Comparison of ENCODE assay signal across 8 mouse cellular contexts in the genomic region with DNA sequence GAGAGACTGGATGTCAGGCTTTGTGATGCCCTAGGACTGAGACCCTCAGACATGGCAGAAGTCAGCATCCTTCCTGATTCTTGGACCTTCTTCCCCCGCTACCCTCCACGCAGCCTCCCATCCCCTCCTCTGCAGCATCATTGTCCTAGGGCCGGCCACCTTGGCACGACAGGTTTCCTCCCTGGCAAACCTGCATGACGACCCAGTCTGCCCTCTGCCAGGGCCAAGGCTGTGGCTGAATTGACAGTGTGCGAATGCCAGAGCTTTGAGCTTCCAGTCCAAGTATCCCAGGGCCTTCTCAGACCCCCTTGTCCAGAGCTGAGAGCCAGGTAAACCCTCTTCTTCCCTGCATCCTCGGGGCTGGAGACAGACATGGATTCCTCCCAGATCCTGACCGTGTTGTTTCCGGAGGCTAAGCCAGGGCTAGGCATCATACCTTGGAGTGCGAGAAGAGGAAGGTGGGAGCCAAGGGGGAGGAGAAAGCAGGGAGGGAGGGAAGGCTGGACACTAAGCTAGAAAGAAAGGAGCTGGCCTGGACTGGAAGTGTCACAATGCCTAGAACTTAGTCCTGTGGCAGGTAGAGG. TPM values are rescaled to one million over a fixed set of nuclear protein-coding genes. Genes with fewer than 3 reads are reported as not detected.
DNase-seq lines count a peak whose midpoint lies in the region; ATAC-seq and TF ChIP-seq lines count a peak whose summit lies in the region.

A gene (plus strand): TSS at position 534 of the 584 bp plus-strand sequence.

- 26% methylated on average over 10 of the region's 10 CpGs for WGBS in cerebellum, adult 2 months
- 43% methylated on average over 10 of the region's 10 CpGs for WGBS in neural tube, embryonic 11.5 days
- 56% methylated on average over 10 of the region's 10 CpGs for WGBS in limb, embryonic 13.5 days
- WGBS in stomach, embryonic 16.5 days, result 63% methylated on average over 10 of the region's 10 CpGs

- no peaks in the 10 kb centered on the region for H3K36me3 ChIP-seq in neural tube, embryonic 11.5 days (ENCODE audit: control insufficient read depth, insufficient read depth, low read length)
- no peaks in the 10 kb centered on the region for H3K36me3 ChIP-seq in limb, embryonic 13.5 days
- no peaks in the 10 kb centered on the region for H3K36me3 ChIP-seq in stomach, embryonic 16.5 days (ENCODE audit: control insufficient read depth, insufficient read depth, low read length)

- peak within 1 kb of the TSS; percentile 72 for H3K27ac ChIP-seq in cerebellum, adult 2 months (ENCODE audit: insufficient read depth, low read length)
- no peak within 1 kb of the TSS for H3K27ac ChIP-seq in neural tube, embryonic 11.5 days (ENCODE audit: low read depth, low read length)
- no peak within 1 kb of the TSS for H3K27ac ChIP-seq in limb, embryonic 13.5 days
- H3K27ac ChIP-seq in stomach, embryonic 16.5 days (ENCODE audit: low read length), result no peak within 1 kb of the TSS

- H3K4me2 ChIP-seq in neural tube, embryonic 11.5 days (ENCODE audit: low read depth), result peak within 1 kb of the TSS; percentile 95
- peak within 1 kb of the TSS; percentile 99 for H3K4me2 ChIP-seq in limb, embryonic 13.5 days (replicated peaks)
- H3K4me2 ChIP-seq in stomach, embryonic 16.5 days (ENCODE audit: low read depth, low read length), result peak within 1 kb of the TSS; percentile 99

- no peaks in the 10 kb centered on the region for H3K9me3 ChIP-seq in neural tube, embryonic 11.5 days (ENCODE audit: control insufficient read depth, low read length)
- no peaks in the 10 kb centered on the region for H3K9me3 ChIP-seq in limb, embryonic 13.5 days
- no peaks in the 10 kb centered on the region for H3K9me3 ChIP-seq in stomach, embryonic 16.5 days (replicated peaks; ENCODE audit: control insufficient read depth, low read length)

- no peaks in the 10 kb centered on the region for H3K27me3 ChIP-seq in cerebellum, adult 2 months (ENCODE audit: control insufficient read depth, insufficient read depth, low read length)
- H3K27me3 ChIP-seq in neural tube, embryonic 11.5 days (ENCODE audit: control insufficient read depth, insufficient read depth, low read length), result peaks cover 24% of the 10 kb centered on the region
- peaks cover 46% of the 10 kb centered on the region for H3K27me3 ChIP-seq in limb, embryonic 13.5 days
- peaks cover 36% of the 10 kb centered on the region for H3K27me3 ChIP-seq in stomach, embryonic 16.5 days (ENCODE audit: control insufficient read depth, insufficient read depth, low read length)

- no peak for TF ChIP-seq CTCF in cerebellum, adult 2 months (IDR thresholded peaks at IDR 0.05; ENCODE audit: borderline replicate concordance, insufficient read depth, low read depth, low read length)

- H3K4me3 ChIP-seq in cerebellum, adult 2 months (replicated peaks; ENCODE audit: insufficient read depth, low read depth, low read length), result peak within 1 kb of the TSS; percentile 93
- H3K4me3 ChIP-seq in neural tube, embryonic 11.5 days (ENCODE audit: low read depth, low read length), result peak within 1 kb of the TSS; percentile 63; the same call in 1 of the 2 replicates
- peak within 1 kb of the TSS; percentile 67 for H3K4me3 ChIP-seq in limb, embryonic 13.5 days
- peak within 1 kb of the TSS; percentile 59; the same call in 1 of the 2 replicates for H3K4me3 ChIP-seq in stomach, embryonic 16.5 days (replicated peaks; ENCODE audit: low read length)

- DNase-seq in cerebellum, adult 2 months, result peak; percentile 38 to 46
- no peak for DNase-seq in cerebellum, postnatal 4 days (ENCODE audit: low spot score in 2 of 2)
- no peak for DNase-seq in neural tube, embryonic 11.5 days (ENCODE audit: low spot score)
- no peak for DNase-seq in neural tube, embryonic 10.5 days (ENCODE audit: extremely low spot score, low spot score)
- DNase-seq in gastrocnemius, postnatal 10 days, result no peak
- no peak for DNase-seq in thymus, postnatal 0 days (ENCODE audit: low spot score)

- H3K9ac ChIP-seq in neural tube, embryonic 11.5 days (ENCODE audit: low read length), result peak within 1 kb of the TSS; percentile 81; the same call in 1 of the 2 replicates
- H3K9ac ChIP-seq in limb, embryonic 13.5 days, result peak within 1 kb of the TSS; percentile 19; the same call in 1 of the 2 replicates
- H3K9ac ChIP-seq in stomach, embryonic 16.5 days (ENCODE audit: low read length), result peak within 1 kb of the TSS; percentile 75

- no peak for TF ChIP-seq POLR2A in cerebellum, adult 2 months (IDR thresholded peaks at IDR 0.05; ENCODE audit: borderline replicate concordance, insufficient read depth, low read length)

- H3K4me1 ChIP-seq in cerebellum, adult 2 months (ENCODE audit: control insufficient read depth, insufficient read depth, low read length), result peaks cover 23% of the 10 kb centered on the region
- H3K4me1 ChIP-seq in neural tube, embryonic 11.5 days (ENCODE audit: control insufficient read depth, insufficient read depth, low read length), result no peaks in the 10 kb centered on the region; the same call in 1 of the 2 replicates
- H3K4me1 ChIP-seq in limb, embryonic 13.5 days, result peaks cover 36% of the 10 kb centered on the region
- H3K4me1 ChIP-seq in stomach, embryonic 16.5 days (ENCODE audit: control insufficient read depth, insufficient read depth, low read length), result peaks cover 14% of the 10 kb centered on the region

- no peak for ATAC-seq in neural tube, embryonic 11.5 days (ENCODE audit: insufficient read depth, low FRiP score, low TSS enrichment)
- no peak for ATAC-seq in limb, embryonic 13.5 days (ENCODE audit: low FRiP score, low read depth)
- no peak for ATAC-seq in stomach, embryonic 16.5 days (ENCODE audit: insufficient read depth, low FRiP score)

RNA-seq across cellular contexts. Expression of the gene that starts here (rescaled TPM):
- 3.2 and 3.5 TPM in 2 replicates for polyA plus RNA-seq in cerebellum, adult 2 months (2012; rRNA removed)
- 2.0 and 3.1 TPM in 2 replicates for polyA plus RNA-seq in neural tube, embryonic 11.5 days (2014; fragmentation: Nextera tagmentation; extraction: Ambion mirVana)
- 0.57 and 0.75 TPM in 2 replicates for polyA plus RNA-seq in limb, embryonic 13.5 days (2015; fragmentation: Nextera tagmentation; extraction: Ambion mirVana)
- polyA plus RNA-seq in stomach, embryonic 16.5 days (2015; fragmentation: Nextera tagmentation; extraction: Ambion mirVana), result 35.1 and 35.4 TPM in 2 replicates
- 1 to 10 TPM in 1 of 2 experiments, under 1 TPM in 1; 0.52 to 1.0 TPM for total RNA-seq in gastrocnemius, postnatal 10 days (2021)
- polyA plus RNA-seq in thymus, postnatal 0 days (2015; fragmentation: Nextera tagmentation; extraction: Ambion mirVana), result 0.90 and 1.5 TPM in 2 replicates

Comparison
In these comparisons a context has a peak if more than half of its experiments do, and no peak if none do; other contexts are left out.
1. DNase-seq: peak in cerebellum, adult 2 months (2 of 2); none in cerebellum, postnatal 4 days (0 of 2), neural tube, embryonic 11.5 days (single experiment), neural tube, embryonic 10.5 days (single experiment), gastrocnemius, postnatal 10 days (single experiment) and thymus, postnatal 0 days (single experiment).
2. H3K9ac ChIP-seq: peak in every context shown above with its lines; median percentile 81 in neural tube, embryonic 11.5 days; 75 in stomach, embryonic 16.5 days; 19 in limb, embryonic 13.5 days.
3. Peak in every context shown above with its lines, with median percentiles within 50 percentile points of each other: H3K4me3 ChIP-seq and H3K4me2 ChIP-seq.